Mouse (Mus musculus): ENCODE data around the gene Gls2. TPM values are rescaled to one million over a fixed set of nuclear protein-coding genes. Genes with fewer than 3 reads are reported as not detected.
A peak's percentile ranks its signal among the peaks of the same experiment; 100 is the strongest.
"Not testable (repeated sequence)": the region's sequence is repeated elsewhere in the genome, so short reads cannot be mapped to it uniquely, and the experiment has no call there.

Gene Gls2
- not detected in 2 replicates for polyA plus RNA-seq (2012)

GRCm38 (mm10) chr10:128194024-128194550, at the start of gene Gls2:
Gene Gls2 (plus strand): TSS chr10:128194457.
- Histone ChIP-seq H3K9me3 (ENCODE audit: control insufficient read depth, low read length) (peaks cover 6% of the 10 kb centered on the region; the same call in 1 of the 2 replicates), H3K27me3 (ENCODE audit: control insufficient read depth) (peaks cover 61% of the 10 kb centered on the region), H3K4me1 (ENCODE audit: control insufficient read depth) (peaks cover 19% of the 10 kb centered on the region), H3K4me3 (replicated peaks) (peak within 1 kb of the TSS; percentile 67), H3K36me3 (ENCODE audit: control insufficient read depth) (no peaks in the 10 kb centered on the region)
- no peak for TF ChIP-seq GATA1 (IDR thresholded peaks at IDR 0.05; ENCODE audit: low read length)
- no peak for TF ChIP-seq TAL1 (IDR thresholded peaks at IDR 0.05; ENCODE audit: low read length)

- Histone ChIP-seq H3K27me3 (ENCODE audit: control insufficient read depth) (no peaks in the 10 kb centered on the region), H3K4me3 (replicated peaks) (no peak overlapping the region), H3K36me3 (ENCODE audit: control insufficient read depth) (peaks cover 15% of the 10 kb centered on the region), H3K9me3 (ENCODE audit: control insufficient read depth, low read length) (no peaks in the 10 kb centered on the region), H3K4me1 (ENCODE audit: control insufficient read depth) (peaks cover 18% of the 10 kb centered on the region)
- TF ChIP-seq TAL1 (IDR thresholded peaks at IDR 0.05; ENCODE audit: low read length) (no peak), GATA1 (IDR thresholded peaks at IDR 0.05; ENCODE audit: low read length) (no peak)
Observed at GRCm38 (mm10) chr10:128144961-128145360, 49.3 kb upstream of the Gls2 start.

- peak overlapping the region; percentile 67 for H3K4me3 ChIP-seq (replicated peaks)
- H3K36me3 ChIP-seq (ENCODE audit: control insufficient read depth): peaks cover 11% of the 10 kb centered on the region
- no peaks in the 10 kb centered on the region for H3K9me3 ChIP-seq (ENCODE audit: control insufficient read depth, low read length)
- peaks cover 26% of the 10 kb centered on the region for H3K4me1 ChIP-seq (ENCODE audit: control insufficient read depth)
- H3K27me3 ChIP-seq (ENCODE audit: control insufficient read depth): no peaks in the 10 kb centered on the region
- TF ChIP-seq GATA1 (IDR thresholded peaks at IDR 0.05; ENCODE audit: low read length): no peak
- TF ChIP-seq TAL1 (IDR thresholded peaks at IDR 0.05; ENCODE audit: low read length): no peak
Observed at GRCm38 (mm10) chr10:128148789-128149365, 45.4 kb upstream of the Gls2 start.

- peaks cover 26% of the 10 kb centered on the region for H3K4me1 ChIP-seq (ENCODE audit: control insufficient read depth)
- TF ChIP-seq TAL1 (IDR thresholded peaks at IDR 0.05; ENCODE audit: low read length): no peak
- no peak for TF ChIP-seq GATA1 (IDR thresholded peaks at IDR 0.05; ENCODE audit: low read length)
- H3K27me3 ChIP-seq (ENCODE audit: control insufficient read depth): no peaks in the 10 kb centered on the region
- H3K4me3 ChIP-seq (replicated peaks): peak overlapping the region; percentile 67
- peaks cover 11% of the 10 kb centered on the region for H3K36me3 ChIP-seq (ENCODE audit: control insufficient read depth)
- no peaks in the 10 kb centered on the region for H3K9me3 ChIP-seq (ENCODE audit: control insufficient read depth, low read length)
Observed at GRCm38 (mm10) chr10:128149592-128149991, 44.7 kb upstream of the Gls2 start.

GRCm38 (mm10) chr10:128150941-128151340, 43.3 kb upstream of the Gls2 start:
- Histone ChIP-seq H3K36me3 (ENCODE audit: control insufficient read depth) (peaks cover 9% of the 10 kb centered on the region), H3K27me3 (ENCODE audit: control insufficient read depth) (no peaks in the 10 kb centered on the region), H3K4me1 (ENCODE audit: control insufficient read depth) (peaks cover 26% of the 10 kb centered on the region), H3K9me3 (ENCODE audit: control insufficient read depth, low read length) (no peaks in the 10 kb centered on the region), H3K4me3 (replicated peaks) (no peak overlapping the region)
- TF ChIP-seq GATA1 (IDR thresholded peaks at IDR 0.05; ENCODE audit: low read length) (no peak), TAL1 (IDR thresholded peaks at IDR 0.05; ENCODE audit: low read length) (no peak)

GRCm38 (mm10) chr10:128153978-128154377, 40.3 kb upstream of the Gls2 start:
- no peak overlapping the region for H3K4me3 ChIP-seq (replicated peaks)
- H3K4me1 ChIP-seq (ENCODE audit: control insufficient read depth): peaks cover 20% of the 10 kb centered on the region
- TF ChIP-seq TAL1 (IDR thresholded peaks at IDR 0.05; ENCODE audit: low read length) (no peak), GATA1 (IDR thresholded peaks at IDR 0.05; ENCODE audit: low read length) (no peak)
- H3K27me3 ChIP-seq (ENCODE audit: control insufficient read depth): no peaks in the 10 kb centered on the region
- H3K36me3 ChIP-seq (ENCODE audit: control insufficient read depth): peaks cover 7% of the 10 kb centered on the region
- H3K9me3 ChIP-seq (ENCODE audit: control insufficient read depth, low read length): no peaks in the 10 kb centered on the region

- not testable (repeated sequence) for H3K4me3 ChIP-seq (replicated peaks)
Observed at GRCm38 (mm10) chr10:128165726-128166125, 28.5 kb upstream of the Gls2 start.

GRCm38 (mm10) chr10:128167091-128167490, 27.2 kb upstream of the Gls2 start:
- Histone ChIP-seq H3K36me3 (ENCODE audit: control insufficient read depth) (no peaks in the 10 kb centered on the region), H3K4me1 (ENCODE audit: control insufficient read depth) (no peaks in the 10 kb centered on the region; the same call in 1 of the 2 replicates), H3K9me3 (ENCODE audit: control insufficient read depth, low read length) (no peaks in the 10 kb centered on the region), H3K4me3 (replicated peaks) (no peak overlapping the region), H3K27me3 (ENCODE audit: control insufficient read depth) (no peaks in the 10 kb centered on the region)
- TF ChIP-seq TAL1 (IDR thresholded peaks at IDR 0.05; ENCODE audit: low read length) (no peak), GATA1 (IDR thresholded peaks at IDR 0.05; ENCODE audit: low read length) (no peak)

More at GRCm38 (mm10) chr10:128165726-128166125, 28.5 kb upstream of the Gls2 start:
- not testable (repeated sequence) for H3K27me3 ChIP-seq (ENCODE audit: control insufficient read depth); H3K36me3 ChIP-seq (ENCODE audit: control insufficient read depth); H3K9me3 ChIP-seq (ENCODE audit: control insufficient read depth, low read length); H3K4me1 ChIP-seq (ENCODE audit: control insufficient read depth)

- H3K9me3 ChIP-seq (ENCODE audit: control insufficient read depth, low read length); H3K27me3 ChIP-seq (ENCODE audit: control insufficient read depth); H3K4me3 ChIP-seq (replicated peaks); H3K36me3 ChIP-seq (ENCODE audit: control insufficient read depth): not testable (repeated sequence)
- peaks cover 15% of the 10 kb centered on the region for H3K4me1 ChIP-seq (ENCODE audit: control insufficient read depth)
Observed at GRCm38 (mm10) chr10:128171348-128171747, 22.9 kb upstream of the Gls2 start.

GRCm38 (mm10) chr10:128175302-128175701, 19.0 kb upstream of the Gls2 start:
- H3K4me3 ChIP-seq (replicated peaks): peak overlapping the region; percentile 74

More at GRCm38 (mm10) chr10:128175302-128175701, 19.0 kb upstream of the Gls2 start:
- Histone ChIP-seq H3K27me3 (ENCODE audit: control insufficient read depth) (no peaks in the 10 kb centered on the region), H3K36me3 (ENCODE audit: control insufficient read depth) (no peaks in the 10 kb centered on the region), H3K9me3 (ENCODE audit: control insufficient read depth, low read length) (no peaks in the 10 kb centered on the region), H3K4me1 (ENCODE audit: control insufficient read depth) (peaks cover 27% of the 10 kb centered on the region)
- TF ChIP-seq TAL1 (IDR thresholded peaks at IDR 0.05; ENCODE audit: low read length): no peak
- TF ChIP-seq GATA1 (IDR thresholded peaks at IDR 0.05; ENCODE audit: low read length): no peak

Data from erythroblast, embryonic 14.5 days (primary cell).